Mouse (Mus musculus): ENCODE results near the gene Alx3.

GRCm38 (mm10) chr3:107593632-107594031 lies 1.2 kb upstream of the Alx3 start:
- TF ChIP-seq CTCF (IDR thresholded peaks at IDR 0.05) (no peak), EP300 (IDR thresholded peaks at IDR 0.05) (no peak)

Data from lung, postnatal 0 days (tissue).